Mouse (Mus musculus): ENCODE data around the gene AF067063. TPM values are rescaled to one million over a fixed set of nuclear protein-coding genes. Genes with fewer than 3 reads are reported as not detected.

AF067063 gene
- polyA plus RNA-seq, 1 experiment from 2014 or later = not detected

DNA sequence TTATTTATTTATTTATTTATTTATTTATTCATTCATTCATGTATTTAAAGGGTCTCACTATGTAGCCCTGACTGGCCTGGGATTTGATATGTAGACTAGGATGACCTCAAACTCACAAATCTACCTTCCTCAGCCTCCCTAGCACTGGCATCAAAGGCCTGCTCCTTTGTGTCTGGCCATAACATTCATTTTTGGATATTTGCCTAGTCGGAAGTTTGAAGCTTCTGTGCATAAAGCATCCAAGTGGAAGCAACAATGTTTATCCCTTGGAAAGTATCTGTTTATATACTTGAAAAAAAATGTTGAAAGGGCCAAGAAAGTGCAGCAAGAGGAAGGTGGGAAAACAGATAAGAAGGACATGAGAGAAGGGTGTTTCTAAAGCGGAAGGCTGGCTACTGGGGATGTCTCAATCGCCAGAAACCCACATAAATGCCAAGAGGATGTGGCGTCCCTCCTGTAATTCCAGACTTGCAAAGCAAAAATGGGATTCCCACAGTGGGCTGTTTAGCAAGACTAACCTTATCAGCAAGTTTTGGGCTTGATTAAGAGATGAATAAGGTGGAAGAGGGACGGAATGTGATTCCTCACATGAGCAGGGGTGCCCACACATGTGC, 37.1 kb downstream of the AF067063 start:
- 82% methylated on average over 5 of the region's 5 CpGs for WGBS
- H3K27me3 ChIP-seq = no peaks in the 10 kb centered on the region
- H3K4me3 ChIP-seq = no peak overlapping the region
- no peak for ATAC-seq (ENCODE audit: low FRiP score, low read depth)
- H3K4me2 ChIP-seq = no peak overlapping the region
- no peak overlapping the region for H3K9ac ChIP-seq
- peaks cover 22% of the 10 kb centered on the region for H3K4me1 ChIP-seq (replicated peaks)
- H3K9me3 ChIP-seq = no peaks in the 10 kb centered on the region
- H3K36me3 ChIP-seq = peaks cover 3% of the 10 kb centered on the region; the same call in 1 of the 2 replicates
- no peak overlapping the region for H3K27ac ChIP-seq (replicated peaks)

DNA sequence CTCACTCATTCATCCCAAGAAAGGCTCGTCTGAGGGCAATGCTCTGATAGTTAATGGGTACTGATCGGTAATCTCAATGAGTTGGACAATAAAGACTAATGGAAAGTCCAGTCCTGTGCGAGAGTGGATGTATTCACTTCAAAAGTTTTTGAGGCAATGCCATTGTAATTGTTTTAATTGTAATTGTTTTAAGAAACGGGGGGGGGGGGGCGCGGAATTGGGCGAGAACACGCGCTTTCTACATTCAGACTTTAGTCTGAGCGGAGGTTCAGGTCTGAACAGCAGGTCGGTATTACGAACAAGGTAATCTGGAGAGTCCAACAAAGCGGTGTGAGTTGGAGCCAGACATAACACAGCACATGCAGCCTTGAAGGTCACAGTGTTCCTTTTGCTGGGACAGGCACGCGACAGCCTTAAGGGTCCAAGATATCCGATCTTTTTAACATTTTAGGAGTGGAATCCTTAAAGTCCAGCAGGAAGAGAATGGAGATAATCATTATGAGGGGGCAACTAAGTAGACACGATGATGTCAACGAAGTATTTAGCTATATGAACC, 38.4 kb downstream of the AF067063 start:
- no peaks in the 10 kb centered on the region for H3K9me3 ChIP-seq
- peak overlapping the region; percentile 67 for H3K4me2 ChIP-seq
- peaks cover 12% of the 10 kb centered on the region for H3K36me3 ChIP-seq
- H3K4me3 ChIP-seq = peak overlapping the region; percentile 91
- peak overlapping the region; percentile 90 for H3K9ac ChIP-seq
- H3K27me3 ChIP-seq = no peaks in the 10 kb centered on the region
- WGBS = 3% methylated on average over 16 of the region's 18 CpGs
- peak overlapping the region; percentile 99 for H3K27ac ChIP-seq (replicated peaks)
- H3K4me1 ChIP-seq (replicated peaks) = peaks cover 22% of the 10 kb centered on the region
- no peak for ATAC-seq (ENCODE audit: low FRiP score, low read depth)

DNA sequence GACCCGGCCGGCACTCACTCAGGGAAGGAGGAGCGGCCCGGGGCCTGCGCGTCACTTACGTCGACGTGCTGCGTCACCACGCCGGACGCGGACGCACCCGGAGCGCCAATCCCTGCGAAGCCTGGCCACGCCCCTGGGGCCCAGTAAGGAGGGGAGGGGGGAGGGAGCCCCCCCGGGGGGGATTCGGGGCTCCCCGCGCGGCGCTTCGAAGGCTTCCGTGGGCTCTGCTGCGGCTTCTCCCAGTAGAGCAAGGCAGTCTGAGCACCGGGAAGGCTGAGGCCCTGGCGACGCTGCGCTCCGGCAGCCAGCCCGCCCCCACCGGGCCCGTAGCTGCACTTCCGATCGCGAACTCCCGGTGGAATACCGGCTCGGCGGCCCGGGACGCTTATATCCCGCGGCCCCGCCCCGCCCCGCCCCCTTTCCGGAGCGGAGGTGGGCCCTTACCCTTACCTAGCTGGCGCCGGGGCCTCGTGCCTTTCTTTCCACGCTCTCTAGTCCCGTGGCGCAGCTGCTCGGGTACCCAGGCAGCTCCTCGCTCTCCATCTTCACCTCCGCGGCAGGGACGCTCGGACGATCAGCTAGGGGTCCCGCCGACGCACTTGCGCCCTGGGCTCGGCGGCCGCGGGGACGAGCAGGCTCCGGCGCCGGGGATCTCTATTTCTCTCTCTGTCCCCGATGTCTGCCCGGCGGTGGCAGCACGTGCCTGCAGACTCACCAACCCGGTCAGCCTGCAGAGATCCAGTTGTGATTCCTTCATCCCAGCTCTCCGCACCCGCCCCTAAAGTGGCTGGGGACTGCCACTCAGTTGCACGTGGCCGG, 39.0 kb downstream of the AF067063 start, which contains the start of gene Zfp131:
Zfp131 (minus strand) TSS at position 129 of the 819 bp plus-strand sequence.
- Histone ChIP-seq H3K4me2 (peak within 1 kb of the TSS; percentile 67), H3K9me3 (no peaks in the 10 kb centered on the region), H3K27ac (replicated peaks) (peak within 1 kb of the TSS; percentile 99), H3K36me3 (peaks cover 15% of the 10 kb centered on the region), H3K4me1 (replicated peaks) (peaks cover 22% of the 10 kb centered on the region), H3K4me3 (peak within 1 kb of the TSS; percentile 91), H3K9ac (peak within 1 kb of the TSS; percentile 90), H3K27me3 (no peaks in the 10 kb centered on the region)
- peak; percentile 97 for ATAC-seq (ENCODE audit: low FRiP score, low read depth)
- under 1% methylated on average over 76 of the region's 86 CpGs for WGBS

DNA sequence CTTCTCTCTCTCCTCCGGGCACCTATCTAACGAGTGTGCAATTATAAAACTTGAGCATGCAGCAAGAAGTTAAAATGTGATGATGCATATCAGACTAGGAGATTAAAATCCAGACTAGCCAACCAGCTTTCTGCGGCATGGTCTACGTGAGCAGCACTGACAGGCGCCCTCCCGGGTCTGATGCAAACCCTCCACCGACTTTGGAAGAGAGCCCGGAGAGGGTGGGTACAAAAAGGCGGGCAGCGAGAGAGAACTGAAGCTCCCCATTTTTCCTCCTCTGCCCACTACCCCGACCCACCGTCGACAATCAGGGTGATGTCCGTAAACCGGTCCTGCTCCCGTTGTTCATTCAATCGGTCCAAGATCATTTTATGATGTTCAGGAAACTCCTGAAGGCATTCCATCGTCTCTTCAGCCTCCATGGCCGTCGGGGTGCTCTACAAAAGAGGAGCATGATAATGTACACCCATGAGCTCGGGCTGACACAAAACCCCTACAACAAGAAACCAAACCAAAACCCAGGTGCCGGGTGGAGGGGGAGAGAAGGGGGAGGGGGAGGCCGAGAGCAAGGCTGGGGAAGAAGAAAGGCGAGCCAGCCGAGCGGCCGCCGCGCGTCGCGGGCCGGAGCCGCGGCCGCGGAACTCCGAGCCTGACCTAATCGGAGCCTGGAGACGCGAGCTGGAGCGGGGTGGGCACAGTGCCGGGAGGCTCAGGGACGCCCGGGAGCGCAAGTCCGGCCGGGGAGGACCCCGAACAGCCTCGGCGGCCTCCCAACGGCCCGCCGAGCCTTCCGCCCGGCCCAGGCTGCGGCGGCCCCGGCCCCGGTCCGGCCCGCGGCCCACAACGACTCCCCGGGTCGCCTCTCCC, 39.9 kb downstream of the AF067063 start:
- Histone ChIP-seq H3K27me3 (no peaks in the 10 kb centered on the region), H3K27ac (replicated peaks) (peak overlapping the region; percentile 99), H3K9me3 (no peaks in the 10 kb centered on the region), H3K9ac (peak overlapping the region; percentile 89), H3K4me3 (peak overlapping the region; percentile 91), H3K4me1 (replicated peaks) (peaks cover 22% of the 10 kb centered on the region), H3K4me2 (peak overlapping the region; percentile 59), H3K36me3 (peaks cover 23% of the 10 kb centered on the region)
- 2% methylated on average over 52 of the region's 66 CpGs for WGBS
- ATAC-seq (ENCODE audit: low FRiP score, low read depth) = peak; percentile 81

DNA sequence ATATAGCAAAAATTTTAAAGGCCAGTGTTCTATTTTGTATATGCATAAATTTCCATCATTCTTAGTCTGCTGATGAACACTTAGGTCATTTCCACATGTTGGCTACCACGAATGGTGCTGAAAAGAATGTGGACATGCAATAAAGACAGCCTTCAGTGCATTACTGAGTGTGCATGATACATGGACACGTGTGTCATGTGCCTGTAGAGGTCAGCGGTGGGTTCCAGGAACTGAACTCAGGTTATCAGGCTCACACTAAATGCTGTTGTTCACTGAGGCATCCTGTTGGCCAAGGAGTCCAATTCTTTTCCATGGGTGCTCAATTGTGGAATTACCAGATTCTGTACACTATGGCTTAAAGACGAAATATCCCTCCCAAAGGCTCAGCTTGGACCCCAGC, 46.4 kb downstream of the AF067063 start:
- peaks cover 65% of the 10 kb centered on the region for H3K36me3 ChIP-seq
- H3K4me2 ChIP-seq = no peak overlapping the region
- 83% methylated on average over 4 of the region's 4 CpGs for WGBS
- H3K4me1 ChIP-seq (replicated peaks) = peaks cover 1% of the 10 kb centered on the region
- ATAC-seq (ENCODE audit: low FRiP score, low read depth) = no peak
- H3K27me3 ChIP-seq = no peaks in the 10 kb centered on the region
- no peak overlapping the region for H3K9ac ChIP-seq
- no peak overlapping the region for H3K27ac ChIP-seq (replicated peaks)
- H3K4me3 ChIP-seq = no peak overlapping the region
- H3K9me3 ChIP-seq = no peaks in the 10 kb centered on the region

Other genes with a start within 250 kb of the AF067063 start
- 0.18 and 0.62 TPM in 2 replicates for gene Ccl28, start 206.4 kb downstream of the AF067063 start, polyA plus RNA-seq (2015; fragmentation: Nextera tagmentation; extraction: Ambion mirVana)
- gene Hmgcs1, start 139.8 kb downstream of the AF067063 start, polyA plus RNA-seq (2015; fragmentation: Nextera tagmentation; extraction: Ambion mirVana) = 514 and 529 TPM in 2 replicates
- 5.4 and 5.5 TPM in 2 replicates for gene Nim1k, start 74.3 kb downstream of the AF067063 start, polyA plus RNA-seq (2015; fragmentation: Nextera tagmentation; extraction: Ambion mirVana)
- 32.2 and 33.0 TPM in 2 replicates for gene Zfp131, start 39.3 kb downstream of the AF067063 start, polyA plus RNA-seq (2015; fragmentation: Nextera tagmentation; extraction: Ambion mirVana)
- gene D13Ertd608e, start 5.8 kb upstream of the AF067063 start, polyA plus RNA-seq (2015; fragmentation: Nextera tagmentation; extraction: Ambion mirVana) = not detected in 2 replicates
- not detected in 2 replicates for gene Tcstv1, start 64.6 kb upstream of the AF067063 start, polyA plus RNA-seq (2015; fragmentation: Nextera tagmentation; extraction: Ambion mirVana)
- not detected in 2 replicates for gene Gm21761, start 99.1 kb upstream of the AF067063 start, polyA plus RNA-seq (2015; fragmentation: Nextera tagmentation; extraction: Ambion mirVana)
- not detected in 2 replicates for gene B020031M17Rik, start 120.6 kb upstream of the AF067063 start, polyA plus RNA-seq (2015; fragmentation: Nextera tagmentation; extraction: Ambion mirVana)
- gene Gm36079, start 196.8 kb upstream of the AF067063 start, polyA plus RNA-seq (2015; fragmentation: Nextera tagmentation; extraction: Ambion mirVana) = not detected in 2 replicates
- gene Gm21188, start 222.0 kb upstream of the AF067063 start, polyA plus RNA-seq (2015; fragmentation: Nextera tagmentation; extraction: Ambion mirVana) = 0.24 TPM in 1 of 2 replicates, not detected in the other